Mouse (Mus musculus) heart, embryonic 13.5 days (tissue): ENCODE results near the gene Msl2. TPM values are rescaled to one million over a fixed set of nuclear protein-coding genes. Genes with fewer than 3 reads are reported as not detected.

ENCODE experiments used
- ATAC-seq: fragments of 200-750 bp; cut with Nextera tagmentation; 2 replicates; pipeline ENCODE4 v1.8.0; 2017; ENCODE audit warnings: moderate TSS enrichment; ENCODE audit not compliant: insufficient number of reproducible peaks, low FRiP score, low TSS enrichment; ENCODE audit errors: extremely low read depth
- H3K27ac ChIP-seq: fragments of 300-500 bp; sonication (generic); replicated peaks from 2 replicates; pipeline ENCODE4 v1.5.1; 2015; ENCODE audit warnings: moderate library complexity, mild to moderate bottlenecking, inconsistent platforms
- H3K27me3 ChIP-seq: fragments of 300-500 bp; sonication (generic); replicated peaks from 2 replicates; pipeline ENCODE4 v1.6.1; 2015; ENCODE audit warnings: mild to moderate bottlenecking, inconsistent platforms
- H3K36me3 ChIP-seq: fragments of 300-500 bp; sonication (generic); 2 replicates; pipeline ENCODE4 v1.6.1; 2015; ENCODE audit warnings: mild to moderate bottlenecking, inconsistent platforms
- H3K4me1 ChIP-seq: fragments of 300-500 bp; sonication (generic); 2 replicates; pipeline ENCODE4 v1.6.1; 2015; ENCODE audit warnings: inconsistent platforms
- H3K4me2 ChIP-seq: fragments of 300-500 bp; sonication (generic); 2 replicates; pipeline ENCODE4 v1.6.1; 2015; ENCODE audit warnings: inconsistent platforms, mild to moderate bottlenecking, moderate library complexity
- H3K4me3 ChIP-seq: fragments of 300-500 bp; sonication (generic); 2 replicates; pipeline ENCODE4 v1.5.1; 2015; ENCODE audit warnings: moderate library complexity, mild to moderate bottlenecking, inconsistent platforms
- H3K9ac ChIP-seq: fragments of 300-500 bp; sonication (generic); 2 replicates; pipeline ENCODE4 v1.6.1; 2015; ENCODE audit warnings: inconsistent platforms, mild to moderate bottlenecking, moderate library complexity
- H3K9me3 ChIP-seq: fragments of 300-500 bp; sonication (generic); 2 replicates; pipeline ENCODE4 v1.6.1; 2016; ENCODE audit warnings: inconsistent platforms
- WGBS: fragments of 180-500 bp; shearing (Covaris S2); methylation state at CpG from one replicate; pipeline ENCODE4 v1.1.7; 2015; ENCODE audit warnings: mixed read lengths; 5-methylcytosine and 5-hydroxymethylcytosine counted together
- polyA plus RNA-seq: library from polyadenylated mRNA; unstranded; fragments of >200 nt; fragmentation: Nextera tagmentation; extraction: Ambion mirVana; gene quantifications from 2 replicates; pipeline ENCODE4 v1.2.1, GENCODE M21; 2015

Msl2 gene
- polyA plus RNA-seq, 1 experiment from 2014 or later = 2.6 TPM

- Histone ChIP-seq H3K27me3 (no peaks in the 10 kb centered on the region), H3K36me3 (peaks cover 3% of the 10 kb centered on the region; the same call in 1 of the 2 replicates), H3K9ac (peak overlapping the region; percentile 100), H3K4me1 (peaks cover 46% of the 10 kb centered on the region), H3K9me3 (no peaks in the 10 kb centered on the region), H3K27ac (peak overlapping the region; percentile 100), H3K4me2 (peak overlapping the region; percentile 85), H3K4me3 (peak overlapping the region; percentile 88)
- ATAC-seq = no peak
- under 1% methylated on average over 8 of the region's 8 CpGs for WGBS
Measured at GRCm38 (mm10) chr9:101075694-101076093, 1.8 kb downstream of the Msl2 start.

GRCm38 (mm10) chr9:101076095-101076875 is 2.4 kb downstream of the Msl2 start:
- ATAC-seq = no peak
- Histone ChIP-seq H3K36me3 (peaks cover 3% of the 10 kb centered on the region; the same call in 1 of the 2 replicates), H3K9me3 (no peaks in the 10 kb centered on the region), H3K4me1 (peaks cover 51% of the 10 kb centered on the region), H3K27ac (peak overlapping the region; percentile 100), H3K9ac (peak overlapping the region; percentile 100), H3K27me3 (no peaks in the 10 kb centered on the region), H3K4me3 (peak overlapping the region; percentile 88), H3K4me2 (peak overlapping the region; percentile 85)
- WGBS = 1% methylated on average over 18 of the region's 18 CpGs

GRCm38 (mm10) chr9:101077486-101077885 is 3.6 kb downstream of the Msl2 start:
- Histone ChIP-seq H3K4me1 (peaks cover 55% of the 10 kb centered on the region), H3K9ac (peak overlapping the region; percentile 100), H3K4me2 (peak overlapping the region; percentile 85), H3K9me3 (no peaks in the 10 kb centered on the region), H3K36me3 (peaks cover 3% of the 10 kb centered on the region; the same call in 1 of the 2 replicates), H3K27me3 (no peaks in the 10 kb centered on the region), H3K27ac (peak overlapping the region; percentile 100; the same call in 1 of the 2 replicates), H3K4me3 (peak overlapping the region; percentile 88)
- no peak for ATAC-seq

GRCm38 (mm10) chr9:101078579-101078978 is 4.7 kb downstream of the Msl2 start:
- H3K4me1 ChIP-seq = peaks cover 50% of the 10 kb centered on the region
- H3K27me3 ChIP-seq = no peaks in the 10 kb centered on the region
- ATAC-seq = no peak
- H3K4me3 ChIP-seq = peak overlapping the region; percentile 88
- peak overlapping the region; percentile 11; the same call in 1 of the 2 replicates for H3K9ac ChIP-seq
- H3K27ac ChIP-seq = 0 out of 2 replicates have a peak overlapping the region, but pooled peaks have one; percentile 0
- no peaks in the 10 kb centered on the region for H3K9me3 ChIP-seq
- H3K36me3 ChIP-seq = peaks cover 5% of the 10 kb centered on the region; the same call in 1 of the 2 replicates
- peak overlapping the region; percentile 85 for H3K4me2 ChIP-seq
- WGBS = 69% methylated on average over 4 of the region's 4 CpGs

- Histone ChIP-seq H3K4me2 (peak overlapping the region; percentile 85), H3K27ac (no peak overlapping the region), H3K27me3 (no peaks in the 10 kb centered on the region), H3K9ac (no peak overlapping the region), H3K36me3 (peaks cover 8% of the 10 kb centered on the region; the same call in 1 of the 2 replicates), H3K4me3 (peak overlapping the region; percentile 8; the same call in 1 of the 2 replicates), H3K9me3 (no peaks in the 10 kb centered on the region), H3K4me1 (peaks cover 54% of the 10 kb centered on the region)
- ATAC-seq = no peak
- 72% methylated on average over 3 of the region's 3 CpGs for WGBS
Measured at GRCm38 (mm10) chr9:101080046-101080685, 6.3 kb downstream of the Msl2 start.

- 91% methylated on average over 3 of the region's 3 CpGs for WGBS
- Histone ChIP-seq H3K9ac (no peak overlapping the region), H3K27me3 (no peaks in the 10 kb centered on the region), H3K27ac (no peak overlapping the region), H3K4me1 (peaks cover 35% of the 10 kb centered on the region), H3K36me3 (peaks cover 6% of the 10 kb centered on the region; the same call in 1 of the 2 replicates), H3K9me3 (no peaks in the 10 kb centered on the region), H3K4me3 (no peak overlapping the region), H3K4me2 (no peak overlapping the region)
- ATAC-seq = no peak
Measured at GRCm38 (mm10) chr9:101083728-101084127, 9.8 kb downstream of the Msl2 start.

GRCm38 (mm10) chr9:101095425-101095824 is 21.5 kb downstream of the Msl2 start:
- Histone ChIP-seq H3K4me3 (no peak overlapping the region), H3K27ac (no peak overlapping the region), H3K27me3 (no peaks in the 10 kb centered on the region), H3K4me1 (peaks cover 18% of the 10 kb centered on the region), H3K4me2 (no peak overlapping the region), H3K36me3 (peaks cover 12% of the 10 kb centered on the region), H3K9ac (no peak overlapping the region), H3K9me3 (peaks cover 5% of the 10 kb centered on the region; the same call in 1 of the 2 replicates)
- no peak for ATAC-seq
- WGBS = 93% methylated on average over 4 of the region's 4 CpGs

GRCm38 (mm10) chr9:101096461-101096860 is 22.6 kb downstream of the Msl2 start:
- Histone ChIP-seq H3K27me3 (no peaks in the 10 kb centered on the region), H3K4me1 (peaks cover 18% of the 10 kb centered on the region), H3K4me2 (no peak overlapping the region), H3K9me3 (peaks cover 5% of the 10 kb centered on the region; the same call in 1 of the 2 replicates), H3K9ac (no peak overlapping the region), H3K27ac (no peak overlapping the region), H3K36me3 (peaks cover 23% of the 10 kb centered on the region), H3K4me3 (no peak overlapping the region)
- ATAC-seq = no peak
- WGBS = 91% methylated on average over 3 of the region's 3 CpGs

GRCm38 (mm10) chr9:101097542-101097941 is 23.6 kb downstream of the Msl2 start:
- Histone ChIP-seq H3K4me2 (no peak overlapping the region), H3K9me3 (peaks cover 5% of the 10 kb centered on the region; the same call in 1 of the 2 replicates), H3K27me3 (no peaks in the 10 kb centered on the region), H3K4me1 (peaks cover 18% of the 10 kb centered on the region), H3K4me3 (no peak overlapping the region), H3K27ac (no peak overlapping the region), H3K9ac (no peak overlapping the region), H3K36me3 (peaks cover 34% of the 10 kb centered on the region)
- ATAC-seq = no peak
- WGBS = 63% methylated on average over 1 of the region's 1 CpGs

GRCm38 (mm10) chr9:101099445-101099844 is 25.5 kb downstream of the Msl2 start:
- no peak for ATAC-seq
- Histone ChIP-seq H3K4me2 (0 out of 2 replicates have a peak overlapping the region, but pooled peaks have one; percentile 5), H3K27ac (no peak overlapping the region), H3K4me1 (peaks cover 18% of the 10 kb centered on the region), H3K36me3 (peaks cover 40% of the 10 kb centered on the region), H3K27me3 (no peaks in the 10 kb centered on the region), H3K9ac (0 out of 2 replicates have a peak overlapping the region, but pooled peaks have one; percentile 19), H3K9me3 (peaks cover 5% of the 10 kb centered on the region; the same call in 1 of the 2 replicates), H3K4me3 (no peak overlapping the region)
- 78% methylated on average over 6 of the region's 6 CpGs for WGBS

- Histone ChIP-seq H3K36me3 (peaks cover 45% of the 10 kb centered on the region), H3K9ac (no peak overlapping the region), H3K4me2 (no peak overlapping the region), H3K4me3 (no peak overlapping the region), H3K4me1 (peaks cover 18% of the 10 kb centered on the region), H3K27me3 (no peaks in the 10 kb centered on the region), H3K27ac (no peak overlapping the region), H3K9me3 (peaks cover 5% of the 10 kb centered on the region; the same call in 1 of the 2 replicates)
- WGBS = 72% methylated on average over 3 of the region's 3 CpGs
- no peak for ATAC-seq
Measured at GRCm38 (mm10) chr9:101100163-101100562, 26.3 kb downstream of the Msl2 start.
